ENCODE assay signal across 11 mouse cellular contexts in the genomic region with DNA sequence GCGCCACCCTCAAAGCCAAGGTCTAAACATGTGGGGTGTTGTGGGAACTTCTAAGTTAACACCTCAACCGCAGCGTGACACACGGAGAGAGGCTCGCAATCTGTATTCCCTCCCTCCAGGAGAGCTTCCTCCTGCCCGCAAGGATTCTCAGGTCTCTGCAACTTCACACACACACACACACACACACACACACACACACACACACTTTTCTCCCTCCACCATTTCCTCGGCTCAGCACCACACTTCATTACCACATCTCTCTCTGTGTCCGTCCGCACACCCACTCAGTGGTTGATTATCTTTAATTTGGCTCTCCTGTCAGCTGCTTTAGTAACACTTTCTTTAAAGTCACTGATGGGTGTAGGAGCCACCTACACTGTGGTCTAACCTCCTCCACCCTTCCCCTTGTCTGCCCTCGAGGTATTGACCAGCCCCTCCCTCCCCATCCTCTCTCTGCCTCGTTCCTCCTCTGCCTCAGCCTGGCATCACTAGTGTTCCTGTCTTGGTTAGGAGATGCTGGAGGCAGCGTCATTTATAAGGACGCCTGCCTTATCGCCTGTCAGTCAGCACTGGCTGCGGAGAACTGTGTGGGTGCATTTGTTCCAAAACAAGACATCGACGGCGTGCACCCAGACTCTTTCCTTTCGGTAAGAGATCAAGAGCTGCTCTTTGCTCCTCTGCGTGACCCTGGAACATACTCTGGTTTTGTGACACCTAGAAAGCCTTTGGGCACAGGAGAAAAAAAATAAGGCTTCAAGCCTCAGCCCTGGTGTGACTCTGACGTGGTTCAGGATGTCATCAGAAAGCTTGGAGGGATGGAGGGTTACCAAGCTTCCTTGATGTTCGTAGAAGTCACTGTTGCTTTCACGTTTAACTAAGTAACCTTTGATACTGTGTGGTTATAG. TPM values are rescaled to one million over a fixed set of nuclear protein-coding genes. Genes with fewer than 3 reads are reported as not detected.
DNase-seq lines count a peak whose midpoint lies in the region; ATAC-seq lines count a peak whose summit lies in the region.
"Had no signal": no experiment of that assay in that cellular context is flagged by ENCODE, and none has a peak within 500 bp of the region (broad histone marks: within the 10 kb centered on the region; RNA-seq: fewer than 3 reads in every experiment).

No protein-coding gene starts in this region.

- H3K9ac ChIP-seq in liver, embryonic 15.5 days, result no peak overlapping the region
- H3K9ac ChIP-seq: lung, embryonic 15.5 days had no signal

- peak; percentile 77 for ATAC-seq in activated CD4-positive, CD25-positive, alpha-beta regulatory T cell, adult 4 months
- ATAC-seq in liver, embryonic 15.5 days (ENCODE audit: insufficient read depth), result no peak
- ATAC-seq: Patski had no signal

- no peak overlapping the region for H3K27ac ChIP-seq in liver, embryonic 15.5 days (replicated peaks)
- H3K27ac ChIP-seq: lung, embryonic 15.5 days had no signal

- H3K36me3 ChIP-seq in liver, embryonic 15.5 days (replicated peaks), result no peaks in the 10 kb centered on the region
- H3K36me3 ChIP-seq: lung, embryonic 15.5 days had no signal

- 33% methylated on average over 23 of the region's 23 CpGs for whole genome bisulfite sequencing in liver, embryonic 15.5 days (ENCODE audit: insufficient replicate concordance)

- H3K9me3 ChIP-seq in liver, embryonic 15.5 days (replicated peaks), result no peaks in the 10 kb centered on the region
- H3K9me3 ChIP-seq: lung, embryonic 15.5 days had no signal

- H3K27me3 ChIP-seq in liver, embryonic 15.5 days, result peaks cover 33% of the 10 kb centered on the region
- H3K27me3 ChIP-seq: lung, embryonic 15.5 days; Patski had no signal

- H3K4me1 ChIP-seq in liver, embryonic 15.5 days (replicated peaks), result peaks cover 57% of the 10 kb centered on the region

- DNase-seq in lung, postnatal 25 days (ENCODE audit: low spot score), result peak; percentile 28
- DNase-seq in lung, postnatal 14 days, result no peak
- peak; percentile 60 for DNase-seq in thymus, postnatal 25 days
- no peak for DNase-seq in layer of hippocampus, postnatal 36 days
- no peak for DNase-seq in yolk sac, embryonic 10.5 days (ENCODE audit: low spot score)
- DNase-seq: cerebellum, postnatal 25 days; kidney, adult 8-10 months had no signal

- no peak overlapping the region for H3K4me3 ChIP-seq in liver, embryonic 15.5 days (replicated peaks)
- H3K4me3 ChIP-seq: lung, embryonic 15.5 days had no signal

- H3K4me2 ChIP-seq in liver, embryonic 15.5 days, result peak overlapping the region; percentile 21
- H3K4me2 ChIP-seq: lung, embryonic 15.5 days had no signal

RNA-seq across cellular contexts. Expression of gene Ifngr2, which starts 13.5 kb away (rescaled TPM):
- 10 to 100 TPM; 19.8 to 20.6 TPM for polyA plus RNA-seq in activated CD4-positive, CD25-positive, alpha-beta regulatory T cell, adult 4 months (2017; shearing (Covaris generic))
- 16.1 and 17.1 TPM in 2 replicates for polyA plus RNA-seq in liver, embryonic 15.5 days (2015; fragmentation: Nextera tagmentation; extraction: Ambion mirVana)
- 10 to 100 TPM; 52.4 to 57.2 TPM for total RNA-seq in layer of hippocampus, postnatal 36 days (2021)

RNA-seq across cellular contexts. Expression of gene Ifnar1, which starts 48.3 kb away (rescaled TPM):
- polyA plus RNA-seq in activated CD4-positive, CD25-positive, alpha-beta regulatory T cell, adult 4 months (2017; shearing (Covaris generic)), result 10 to 100 TPM; 87.0 to 90.6 TPM
- 19.4 and 21.6 TPM in 2 replicates for polyA plus RNA-seq in liver, embryonic 15.5 days (2015; fragmentation: Nextera tagmentation; extraction: Ambion mirVana)
- 10 to 100 TPM; 45.9 to 51.7 TPM for total RNA-seq in layer of hippocampus, postnatal 36 days (2021)

Comparison
In these comparisons a context has a peak if more than half of its experiments do, and no peak if none do; other contexts are left out.
1. DNase-seq: peak in lung, postnatal 25 days (single experiment) and thymus, postnatal 25 days (single experiment); none in lung, postnatal 14 days (single experiment), layer of hippocampus, postnatal 36 days (0 of 2) and yolk sac, embryonic 10.5 days (single experiment).